Mouse (Mus musculus) lung, postnatal 0 days (tissue): ENCODE measurements at regions not wholly inside any gene's neighbourhood (a gene's known extent, or its start where the extent isn't known, plus 50 kb on each side); places are given as distances from the start of the nearest gene placed in this dataset.

ENCODE experiments used
- ATAC-seq: fragments of 200-750 bp; cut with Nextera tagmentation; 2 replicates; pipeline ENCODE4 v1.8.0; 2017; ENCODE audit warnings: moderate library complexity
- DNase-seq: peaks from one replicate; pipeline ENCODE4 v3.0.0-alpha.2; 2016; ENCODE audit warnings: low spot score
- H3K27ac ChIP-seq: fragments of 300-500 bp; sonication (generic); 2 replicates; pipeline ENCODE4 v1.5.1; 2014; ENCODE audit warnings: antibody characterized with exemption, mild to moderate bottlenecking, low read length, mixed read lengths
- H3K27me3 ChIP-seq: fragments of 300-500 bp; sonication (generic); replicated peaks from 2 replicates; pipeline ENCODE4 v1.6.1; 2014; ENCODE audit warnings: low read length, mixed read lengths; ENCODE audit not compliant: insufficient read depth
- H3K36me3 ChIP-seq: fragments of 300-500 bp; sonication (generic); 2 replicates; pipeline ENCODE4 v1.6.1; 2014; ENCODE audit warnings: low read length, mixed read lengths; ENCODE audit not compliant: insufficient read depth
- H3K4me1 ChIP-seq: fragments of 300-500 bp; sonication (generic); 2 replicates; pipeline ENCODE4 v1.6.1; 2014; ENCODE audit warnings: antibody characterized with exemption, low read depth, low read length, mixed read lengths; ENCODE audit not compliant: insufficient read depth
- H3K4me2 ChIP-seq: fragments of 300-500 bp; sonication (generic); replicated peaks from 2 replicates; pipeline ENCODE4 v1.6.1; 2014; ENCODE audit warnings: low read depth, mild to moderate bottlenecking, low read length, moderate library complexity, mixed read lengths
- H3K4me3 ChIP-seq: fragments of 300-500 bp; sonication (generic); 2 replicates; pipeline ENCODE4 v1.5.1; 2014; ENCODE audit warnings: low read depth, low read length
- H3K9ac ChIP-seq: fragments of 300-500 bp; sonication (generic); replicated peaks from 2 replicates; pipeline ENCODE4 v1.6.1; 2014; ENCODE audit warnings: low read depth, mild to moderate bottlenecking
- H3K9me3 ChIP-seq: fragments of 300-500 bp; sonication (generic); 2 replicates; pipeline ENCODE4 v1.6.1; 2016; ENCODE audit warnings: low read length, mixed read lengths
- CTCF ChIP-seq: IDR thresholded peaks from 2 replicates; pipeline ENCODE4 v1.5.1; 2016; ENCODE audit warnings: antibody characterized with exemption, mild to moderate bottlenecking
- EP300 ChIP-seq: IDR thresholded peaks from 2 replicates; pipeline ENCODE4 v1.6.1; 2016; ENCODE audit warnings: antibody characterized with exemption, mild to moderate bottlenecking, control low read depth
- WGBS: fragments of 180-500 bp; shearing (Covaris S2); extraction: QIAGEN DNeasy Blood & Tissue Kit; methylation state at CpG from one replicate; pipeline ENCODE4 v1.1.7; 2014; 5-methylcytosine and 5-hydroxymethylcytosine counted together

GRCm38 (mm10) chr14:48834416-48834815, 160.8 kb upstream of the Otx2 start:
- no peaks in the 10 kb centered on the region for H3K4me1 ChIP-seq
- H3K9me3 ChIP-seq, result no peaks in the 10 kb centered on the region
- ATAC-seq (no peak), DNase-seq (no peak)
- H3K9ac ChIP-seq, result no peak overlapping the region
- 97% methylated on average over 2 of the region's 2 CpGs for WGBS
- TF ChIP-seq CTCF (no peak), EP300 (no peak)
- H3K27me3 ChIP-seq, result no peaks in the 10 kb centered on the region
- no peaks in the 10 kb centered on the region for H3K36me3 ChIP-seq
- no peak overlapping the region for H3K4me2 ChIP-seq
- no peak overlapping the region for H3K4me3 ChIP-seq
- no peak overlapping the region for H3K27ac ChIP-seq

GRCm38 (mm10) chr14:48826421-48826820, 152.8 kb upstream of the Otx2 start:
- no peak overlapping the region for H3K4me2 ChIP-seq
- WGBS, result 52% methylated on average over 5 of the region's 5 CpGs
- no peaks in the 10 kb centered on the region for H3K36me3 ChIP-seq
- ATAC-seq (no peak), DNase-seq (no peak)
- no peaks in the 10 kb centered on the region for H3K4me1 ChIP-seq
- no peak overlapping the region for H3K27ac ChIP-seq
- no peak overlapping the region for H3K9ac ChIP-seq
- no peaks in the 10 kb centered on the region for H3K27me3 ChIP-seq
- H3K9me3 ChIP-seq, result no peaks in the 10 kb centered on the region
- no peak overlapping the region for H3K4me3 ChIP-seq
- no peak for TF ChIP-seq CTCF
- no peak for TF ChIP-seq EP300

DNA sequence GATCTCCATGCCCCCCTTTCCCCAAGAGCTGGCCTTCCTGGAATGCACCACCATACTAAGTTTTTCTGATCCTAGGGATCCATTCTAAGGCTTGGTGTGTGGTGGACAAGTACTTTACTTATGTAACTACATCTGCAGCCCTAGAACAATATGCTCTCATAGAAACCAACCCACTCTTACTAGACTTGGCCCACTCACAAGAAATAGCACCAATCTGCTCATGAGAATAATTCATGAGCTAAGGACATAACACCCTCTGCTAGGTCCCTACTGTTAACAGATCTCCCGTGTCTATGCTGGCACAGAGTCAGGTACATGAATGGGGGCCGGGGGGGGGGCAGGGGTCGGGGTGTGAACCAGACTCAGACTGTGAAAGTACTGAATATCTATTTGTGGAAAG, 150.8 kb upstream of the Otx2 start:
- no peaks in the 10 kb centered on the region for H3K9me3 ChIP-seq
- H3K36me3 ChIP-seq, result no peaks in the 10 kb centered on the region
- H3K4me3 ChIP-seq, result no peak overlapping the region
- H3K4me2 ChIP-seq, result no peak overlapping the region
- no peak overlapping the region for H3K9ac ChIP-seq
- no peaks in the 10 kb centered on the region for H3K4me1 ChIP-seq
- TF ChIP-seq EP300 (no peak), CTCF (no peak)
- H3K27ac ChIP-seq, result no peak overlapping the region
- H3K27me3 ChIP-seq, result no peaks in the 10 kb centered on the region
- ATAC-seq (no peak), DNase-seq (no peak)
- 44% methylated on average over 3 of the region's 3 CpGs for WGBS

DNA sequence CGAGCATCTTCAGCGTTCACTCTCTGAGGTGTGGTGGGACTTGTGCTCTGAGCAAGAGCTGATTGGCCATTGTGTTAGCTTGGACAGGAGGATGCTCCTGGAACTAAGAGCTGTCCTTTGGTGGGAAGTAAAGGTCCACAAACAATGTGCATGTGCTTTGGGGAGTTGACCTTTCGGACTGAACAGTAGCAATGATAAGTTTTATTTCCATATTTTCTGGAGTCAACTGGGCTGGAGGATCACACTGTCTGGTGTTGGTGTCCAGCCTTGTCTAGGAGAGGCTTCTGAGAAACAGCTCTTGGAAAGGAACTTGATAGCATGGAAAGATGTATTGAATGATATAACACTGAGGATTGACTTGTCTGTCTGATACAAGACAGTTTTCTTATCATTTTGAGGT, 142.3 kb upstream of the Otx2 start:
- H3K27me3 ChIP-seq, result no peaks in the 10 kb centered on the region
- no peak overlapping the region for H3K27ac ChIP-seq
- 88% methylated on average over 3 of the region's 3 CpGs for WGBS
- H3K36me3 ChIP-seq, result no peaks in the 10 kb centered on the region
- DNase-seq (no peak), ATAC-seq (no peak)
- TF ChIP-seq CTCF (no peak), EP300 (no peak)
- H3K9me3 ChIP-seq, result no peaks in the 10 kb centered on the region
- no peaks in the 10 kb centered on the region for H3K4me1 ChIP-seq
- H3K9ac ChIP-seq, result no peak overlapping the region
- H3K4me2 ChIP-seq, result no peak overlapping the region
- no peak overlapping the region for H3K4me3 ChIP-seq

- Histone ChIP-seq H3K9ac (no peak overlapping the region), H3K36me3 (no peaks in the 10 kb centered on the region), H3K4me3 (no peak overlapping the region), H3K4me2 (no peak overlapping the region), H3K9me3 (no peaks in the 10 kb centered on the region), H3K27ac (no peak overlapping the region), H3K27me3 (no peaks in the 10 kb centered on the region), H3K4me1 (no peaks in the 10 kb centered on the region)
- 77% methylated on average over 8 of the region's 8 CpGs for WGBS
- TF ChIP-seq EP300 (no peak), CTCF (no peak)
- ATAC-seq (no peak), DNase-seq (no peak)
Measured at GRCm38 (mm10) chr14:48815231-48815728, 141.7 kb upstream of the Otx2 start.

GRCm38 (mm10) chr14:48812741-48813495, 139.3 kb upstream of the Otx2 start:
- Histone ChIP-seq H3K4me3 (no peak overlapping the region), H3K36me3 (no peaks in the 10 kb centered on the region), H3K4me2 (no peak overlapping the region), H3K27ac (no peak overlapping the region), H3K4me1 (no peaks in the 10 kb centered on the region), H3K27me3 (no peaks in the 10 kb centered on the region), H3K9ac (no peak overlapping the region), H3K9me3 (no peaks in the 10 kb centered on the region)
- ATAC-seq, result no peak
- 81% methylated on average over 11 of the region's 11 CpGs for WGBS
- TF ChIP-seq CTCF, result no peak
- TF ChIP-seq EP300, result no peak
- no peak for DNase-seq
